Mouse (Mus musculus) embryonic fibroblast, embryonic 13.5 days (primary cell): ENCODE results near the gene Dbndd1. TPM values are rescaled to one million over a fixed set of nuclear protein-coding genes. Genes with fewer than 3 reads are reported as not detected.
"Not testable (repeated sequence)": the region's sequence is repeated elsewhere in the genome, so short reads cannot be mapped to it uniquely, and the experiment has no call there.

Source experiments
- H3K27ac ChIP-seq: 2 replicates; pipeline ENCODE4 v1.5.1; 2012; ENCODE audit warnings: low read length, control low read depth, inconsistent platforms; ENCODE audit not compliant: insufficient read depth
- H3K4me1 ChIP-seq: 2 replicates; pipeline ENCODE4 v1.6.1; 2011; ENCODE audit warnings: low read length; ENCODE audit not compliant: control insufficient read depth, insufficient read depth
- H3K4me3 ChIP-seq: 2 replicates; pipeline ENCODE4 v1.5.1; 2011; ENCODE audit warnings: mild to moderate bottlenecking, control low read depth, low read length; ENCODE audit not compliant: insufficient read depth
- CTCF ChIP-seq: IDR thresholded peaks from 2 replicates; pipeline ENCODE4 v1.5.1; 2011; ENCODE audit warnings: mild to moderate bottlenecking, control low read depth, low read length, moderate library complexity, borderline replicate concordance; ENCODE audit not compliant: insufficient read depth
- POLR2A ChIP-seq: IDR thresholded peaks from 2 replicates; pipeline ENCODE4 v1.6.1; 2011; ENCODE audit warnings: low read depth, mild to moderate bottlenecking, control low read depth, low read length, moderate library complexity
- polyA plus RNA-seq: library from polyadenylated mRNA; stranded (reverse); fragments of >200 nt; gene quantifications from 2 replicates; pipeline ENCODE4 v1.2.4, GENCODE M21; 2011; ENCODE audit warnings: low read depth; ENCODE audit not compliant: missing spikeins, insufficient read length

The Dbndd1 gene
- polyA plus RNA-seq = 0.45 TPM in 1 of 2 replicates, not detected in the other

DNA sequence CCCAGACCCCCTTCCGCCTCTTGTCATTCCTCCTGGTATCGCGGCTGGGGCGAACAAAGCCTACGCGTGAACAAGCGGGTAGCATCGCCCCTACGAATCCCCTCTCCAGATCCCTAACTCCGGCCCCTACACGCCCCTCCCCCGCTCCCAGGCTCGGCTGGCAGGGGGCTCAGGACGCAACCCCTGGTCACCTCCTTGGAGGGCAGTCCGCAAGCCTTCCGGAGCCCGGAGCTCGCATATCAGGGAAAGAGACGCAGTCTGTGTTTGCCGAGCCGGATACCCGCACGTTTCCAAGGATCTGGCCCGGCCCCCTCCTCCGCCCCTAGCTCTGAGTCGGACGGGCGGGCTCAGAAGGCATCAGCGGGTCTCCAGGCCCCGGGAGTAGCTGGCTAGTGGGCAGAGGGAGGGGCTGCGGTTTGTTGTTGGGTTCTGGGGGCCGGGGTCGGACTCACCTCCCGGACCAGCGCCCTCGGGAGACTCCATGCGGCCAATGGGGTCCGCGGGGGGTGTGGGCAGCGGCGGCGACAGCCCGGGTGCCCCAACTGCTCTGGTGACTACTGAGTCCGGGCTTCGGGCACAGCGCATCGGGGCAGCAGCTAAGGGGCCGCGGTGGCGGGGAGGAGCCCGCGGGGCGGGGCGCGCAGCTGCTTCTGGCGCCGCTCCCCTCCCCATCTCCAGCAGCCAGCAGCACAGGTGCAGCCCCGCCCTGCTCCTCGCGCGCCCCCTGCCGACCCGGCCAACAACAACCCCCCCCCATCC is at the start of gene Dbndd1:
Gene Dbndd1 (minus strand): TSS at position 683 of the 759 bp plus-strand sequence.
- H3K4me3 ChIP-seq = peak within 1 kb of the TSS; percentile 57
- TF ChIP-seq CTCF = 0 out of 2 replicates have a peak, but pooled peaks have one; percentile 5
- no peak for TF ChIP-seq POLR2A
- H3K4me1 ChIP-seq = no peaks in the 10 kb centered on the region
- no peak within 1 kb of the TSS for H3K27ac ChIP-seq

DNA sequence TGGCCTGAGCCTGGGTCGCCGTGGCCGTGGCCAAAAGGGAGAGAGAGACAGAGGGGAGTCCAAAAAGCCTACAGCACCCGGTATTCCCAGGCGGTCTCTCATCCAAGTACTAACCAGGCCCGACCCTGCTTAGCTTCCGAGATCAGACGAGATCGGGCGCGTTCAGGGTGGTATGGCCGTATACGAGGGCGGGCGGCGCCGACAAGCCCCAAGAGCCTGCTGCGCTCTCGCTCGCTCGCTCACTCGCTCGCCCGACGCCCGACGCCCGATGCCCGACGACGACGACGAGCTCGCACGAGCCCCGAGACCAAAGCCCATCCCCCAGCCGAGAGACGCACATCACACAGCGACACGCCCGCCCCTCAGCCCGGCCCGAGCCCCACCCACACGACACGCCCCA is 49.0 kb upstream of the Dbndd1 start:
- not testable (repeated sequence) for H3K4me1 ChIP-seq, H3K27ac ChIP-seq, H3K4me3 ChIP-seq

DNA sequence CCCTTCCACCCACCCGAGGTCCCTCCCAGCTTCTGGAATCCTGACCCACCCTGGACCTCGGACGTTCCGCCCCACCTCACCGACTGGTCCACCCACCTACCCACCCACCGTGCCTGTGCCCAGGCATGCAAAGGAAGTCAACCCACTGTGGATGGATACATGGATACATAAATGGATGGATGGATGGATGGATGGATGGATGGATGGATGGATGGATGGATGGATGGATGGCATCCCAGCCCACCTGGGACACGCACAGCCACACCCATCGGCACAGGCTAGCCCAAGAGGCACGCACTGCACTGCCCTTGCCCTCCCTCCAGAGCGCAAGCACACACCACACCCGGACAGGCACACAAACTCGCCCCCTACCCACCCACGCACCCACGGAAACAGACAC is 22.4 kb upstream of the Dbndd1 start:
- not testable (repeated sequence) for H3K4me1 ChIP-seq, H3K27ac ChIP-seq, H3K4me3 ChIP-seq

DNA sequence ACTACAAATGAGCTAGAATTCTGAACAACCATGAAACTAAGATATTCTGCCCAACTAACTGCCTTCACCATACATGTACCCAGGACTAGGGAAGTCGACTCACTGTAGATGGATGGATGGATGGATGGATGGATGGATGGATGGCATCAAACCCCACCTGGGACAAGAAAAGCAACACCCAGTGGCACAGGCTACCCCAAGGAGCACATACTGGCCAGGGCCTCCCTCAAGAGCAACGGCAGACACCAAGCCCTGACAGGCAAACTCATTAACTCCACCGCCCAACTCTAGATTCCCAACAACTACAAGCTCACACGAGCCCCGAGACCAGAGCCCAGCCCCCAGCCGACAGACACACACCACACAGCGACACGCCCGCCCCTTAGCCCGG is 21.7 kb upstream of the Dbndd1 start:
- H3K4me1 ChIP-seq = no peaks in the 10 kb centered on the region
- no peak overlapping the region for H3K27ac ChIP-seq
- H3K4me3 ChIP-seq = no peak overlapping the region
- TF ChIP-seq CTCF = no peak
- no peak for TF ChIP-seq POLR2A

DNA sequence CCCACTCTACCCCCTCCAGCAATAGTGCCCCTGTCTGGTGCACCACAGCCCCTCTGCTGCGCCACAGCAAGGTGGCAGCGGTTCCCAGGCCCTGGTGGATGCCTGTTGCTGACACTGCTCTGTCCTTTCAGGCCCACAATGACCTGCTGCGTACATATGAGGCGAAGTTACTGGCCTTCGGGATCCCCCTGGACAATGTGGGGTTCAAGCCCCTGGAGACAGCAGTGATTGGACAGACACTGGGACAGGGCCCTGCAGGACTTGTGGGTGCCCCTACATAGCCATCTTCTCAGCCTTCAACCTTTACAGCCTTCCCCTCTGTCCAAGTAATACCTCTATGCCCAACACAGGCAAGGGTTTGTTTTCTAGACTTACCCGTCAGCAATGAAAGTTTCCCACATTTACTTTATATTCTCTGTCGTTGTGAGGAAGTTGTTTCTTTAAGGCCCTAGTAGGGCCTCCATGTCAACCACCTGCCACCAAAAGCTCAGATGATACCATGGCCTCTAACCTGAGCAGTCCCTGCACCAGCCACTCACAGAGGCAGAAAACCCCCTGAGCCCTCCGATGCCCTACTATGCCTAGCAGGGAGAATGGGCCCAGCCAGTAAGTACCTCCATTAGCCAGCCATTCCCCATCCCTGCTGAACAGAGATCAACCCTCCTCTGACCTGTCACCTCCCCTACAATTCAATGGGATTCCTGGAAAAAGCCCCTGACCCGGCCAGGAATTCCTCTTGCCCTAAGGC is 21.2 kb upstream of the Dbndd1 start:
- Histone ChIP-seq H3K27ac (no peak overlapping the region), H3K4me3 (no peak overlapping the region), H3K4me1 (no peaks in the 10 kb centered on the region)
- TF ChIP-seq POLR2A = no peak
- no peak for TF ChIP-seq CTCF

DNA sequence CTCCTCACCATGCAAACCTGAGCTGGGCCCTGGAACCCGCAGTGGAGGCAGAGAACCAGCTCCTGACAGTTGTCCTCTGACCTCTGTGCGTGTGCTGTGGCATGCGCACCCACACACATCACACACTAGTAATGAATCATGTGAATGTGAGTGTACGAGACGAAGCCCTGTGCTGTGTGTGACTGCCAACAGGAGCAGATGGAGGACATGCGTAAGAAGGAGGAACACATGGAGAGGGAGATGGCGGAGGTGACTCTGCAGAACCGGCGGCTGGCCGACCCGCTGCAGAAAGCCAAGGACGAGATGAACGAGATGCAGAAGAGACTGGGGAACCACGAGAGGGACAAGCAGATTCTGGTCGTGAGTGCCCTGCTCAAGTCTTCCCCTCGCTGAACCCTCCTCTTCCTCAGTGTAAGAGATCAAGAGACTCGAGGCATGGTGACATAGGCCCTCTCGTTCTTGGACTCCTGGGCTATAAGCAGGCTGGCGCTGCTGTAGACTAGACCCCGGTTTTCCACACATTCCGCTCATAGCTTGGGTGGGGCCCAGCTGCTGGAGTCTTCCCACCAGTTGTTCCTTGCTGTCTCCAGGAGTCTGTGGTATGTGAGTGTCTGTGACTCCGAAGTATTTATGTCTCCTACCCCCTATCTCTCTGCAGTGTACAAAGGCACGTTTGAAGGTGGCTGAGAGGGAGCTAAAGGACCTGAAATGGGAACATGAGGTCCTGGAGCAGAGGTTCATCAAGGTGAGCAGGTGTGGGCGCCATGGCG is 12.6 kb upstream of the Dbndd1 start:
- no peaks in the 10 kb centered on the region for H3K4me1 ChIP-seq
- H3K4me3 ChIP-seq = no peak overlapping the region
- no peak overlapping the region for H3K27ac ChIP-seq
- no peak for TF ChIP-seq CTCF
- TF ChIP-seq POLR2A = no peak

DNA sequence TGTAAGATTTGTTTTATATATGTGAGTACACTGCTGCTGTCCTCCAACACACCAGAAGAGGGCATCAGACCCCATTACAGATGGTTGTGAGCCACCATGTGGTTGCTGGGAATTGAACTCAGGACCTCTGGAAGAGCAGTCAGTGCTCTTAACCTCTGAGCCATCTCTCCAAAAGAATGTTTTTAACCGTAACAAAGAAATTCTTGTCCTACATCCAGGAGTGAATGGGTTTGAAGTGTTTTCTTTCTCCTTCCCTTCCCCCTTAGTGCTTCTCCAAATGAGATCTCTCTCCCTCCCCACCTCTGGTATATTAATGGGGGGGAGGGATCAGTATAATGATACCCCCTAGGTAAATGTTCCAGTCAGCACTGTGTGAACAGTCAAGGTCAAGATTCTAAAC is 4.8 kb upstream of the Dbndd1 start:
- not testable (repeated sequence) for H3K4me3 ChIP-seq, H3K4me1 ChIP-seq, H3K27ac ChIP-seq

DNA sequence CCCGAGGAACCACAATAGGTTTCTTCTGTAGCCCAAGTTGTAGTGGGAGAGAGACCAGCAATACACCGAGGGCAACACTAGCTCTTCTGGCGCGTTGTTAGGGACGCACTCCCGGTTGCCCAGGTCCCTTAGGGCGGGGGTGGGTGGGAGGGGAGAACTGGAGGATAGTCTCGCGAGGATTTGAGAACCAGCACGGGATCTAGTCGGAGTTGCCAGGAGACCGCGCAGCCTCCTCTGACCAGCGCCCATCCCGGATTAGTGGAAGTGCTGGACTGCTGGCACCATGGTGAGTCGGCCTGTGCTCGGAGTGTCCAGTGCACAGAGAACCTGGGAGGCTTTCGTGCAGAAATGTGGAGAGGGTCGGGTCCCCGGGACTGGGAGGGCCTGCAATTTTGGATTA is 3.4 kb upstream of the Dbndd1 start, which contains the start of gene Gas8:
Gene Gas8 (plus strand): TSS at position 168 of the 400 bp plus-strand sequence.
- Histone ChIP-seq H3K4me3 (peak within 1 kb of the TSS; percentile 83), H3K4me1 (no peaks in the 10 kb centered on the region), H3K27ac (no peak within 1 kb of the TSS)
- TF ChIP-seq POLR2A (peak; percentile 88), CTCF (no peak)

DNA sequence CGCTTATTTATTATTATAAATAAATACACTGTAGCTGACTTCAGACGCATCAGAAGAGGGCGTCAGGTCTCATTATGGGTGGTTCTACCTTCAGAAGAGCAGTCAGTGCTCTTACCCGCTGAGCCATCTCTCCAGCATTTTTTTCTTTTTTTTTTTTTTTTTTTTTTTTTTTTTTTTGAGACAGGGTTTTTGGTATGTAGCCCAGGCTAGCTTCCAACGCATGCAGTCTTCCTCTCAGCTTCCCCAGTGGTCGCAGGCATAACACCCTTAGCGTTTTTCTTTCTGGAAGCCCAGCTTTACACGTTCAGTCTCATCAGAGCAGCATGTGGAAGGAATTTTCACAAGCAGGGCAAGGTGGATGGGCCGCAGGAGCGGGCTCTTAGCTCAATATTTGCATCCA is 2.9 kb upstream of the Dbndd1 start:
- Histone ChIP-seq H3K27ac (no peak overlapping the region), H3K4me3 (peak overlapping the region; percentile 9; the same call in 1 of the 2 replicates), H3K4me1 (no peaks in the 10 kb centered on the region)
- TF ChIP-seq CTCF (no peak), POLR2A (no peak)

DNA sequence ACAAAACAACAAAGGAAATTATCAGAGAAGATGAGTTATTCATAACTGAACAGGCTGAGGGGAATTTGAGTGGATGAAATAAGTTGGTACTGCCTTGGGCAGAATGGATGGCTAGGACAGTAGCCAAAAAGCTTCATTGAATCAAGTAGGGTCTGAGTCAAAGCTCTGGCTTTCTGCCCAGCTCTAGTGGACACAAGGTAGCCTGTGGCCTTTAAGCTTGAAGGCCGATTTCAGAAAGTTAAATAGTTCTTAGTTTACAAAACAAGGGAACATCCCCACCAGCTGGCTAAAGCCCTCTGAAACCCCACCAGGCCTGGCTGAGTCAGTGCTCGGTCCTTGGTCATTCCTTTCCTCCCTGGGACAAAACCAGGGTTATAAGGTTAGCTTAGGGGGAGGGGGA is 1.3 kb upstream of the Dbndd1 start:
- no peak overlapping the region for H3K4me3 ChIP-seq
- H3K4me1 ChIP-seq = no peaks in the 10 kb centered on the region
- H3K27ac ChIP-seq = no peak overlapping the region
- TF ChIP-seq POLR2A (no peak), CTCF (no peak)
